Mouse (Mus musculus) E14TG2a.4 (cell line): ENCODE measurements at regions not wholly inside any gene's neighbourhood (a gene's known extent, or its start where the extent isn't known, plus 50 kb on each side); places are given as distances from the start of the nearest gene placed in this dataset.

ENCODE experiments used
- CTCF ChIP-seq: conservative IDR thresholded peaks from 2 replicates; pipeline ENCODE4 v1.5.1; 2014; ENCODE audit warnings: low read length
- NANOG ChIP-seq: IDR thresholded peaks from 2 replicates; pipeline ENCODE4 v1.6.1; 2014; ENCODE audit warnings: borderline replicate concordance, low read length, mixed read lengths
- POU5F1 ChIP-seq: IDR thresholded peaks from 2 replicates; pipeline ENCODE4 v1.6.1; 2014; ENCODE audit warnings: low read length, borderline replicate concordance

- TF ChIP-seq CTCF (no peak), POU5F1 (no peak), NANOG (no peak)
These were observed 182.4 kb downstream of the Cryba4 start for GRCm38 (mm10) chr5:112069917-112070316.
